Mouse (Mus musculus) thymus, adult 18-20 months (tissue): Measurements from ENCODE around the gene Rab14.

ENCODE experiments used
- DNase-seq, 2 experiments: peaks; one replicate each; pipeline ENCODE4 v3.0.0; 2022; ENCODE audit warnings: mixed read lengths in 2 of 2

The Rab14 gene

DNA sequence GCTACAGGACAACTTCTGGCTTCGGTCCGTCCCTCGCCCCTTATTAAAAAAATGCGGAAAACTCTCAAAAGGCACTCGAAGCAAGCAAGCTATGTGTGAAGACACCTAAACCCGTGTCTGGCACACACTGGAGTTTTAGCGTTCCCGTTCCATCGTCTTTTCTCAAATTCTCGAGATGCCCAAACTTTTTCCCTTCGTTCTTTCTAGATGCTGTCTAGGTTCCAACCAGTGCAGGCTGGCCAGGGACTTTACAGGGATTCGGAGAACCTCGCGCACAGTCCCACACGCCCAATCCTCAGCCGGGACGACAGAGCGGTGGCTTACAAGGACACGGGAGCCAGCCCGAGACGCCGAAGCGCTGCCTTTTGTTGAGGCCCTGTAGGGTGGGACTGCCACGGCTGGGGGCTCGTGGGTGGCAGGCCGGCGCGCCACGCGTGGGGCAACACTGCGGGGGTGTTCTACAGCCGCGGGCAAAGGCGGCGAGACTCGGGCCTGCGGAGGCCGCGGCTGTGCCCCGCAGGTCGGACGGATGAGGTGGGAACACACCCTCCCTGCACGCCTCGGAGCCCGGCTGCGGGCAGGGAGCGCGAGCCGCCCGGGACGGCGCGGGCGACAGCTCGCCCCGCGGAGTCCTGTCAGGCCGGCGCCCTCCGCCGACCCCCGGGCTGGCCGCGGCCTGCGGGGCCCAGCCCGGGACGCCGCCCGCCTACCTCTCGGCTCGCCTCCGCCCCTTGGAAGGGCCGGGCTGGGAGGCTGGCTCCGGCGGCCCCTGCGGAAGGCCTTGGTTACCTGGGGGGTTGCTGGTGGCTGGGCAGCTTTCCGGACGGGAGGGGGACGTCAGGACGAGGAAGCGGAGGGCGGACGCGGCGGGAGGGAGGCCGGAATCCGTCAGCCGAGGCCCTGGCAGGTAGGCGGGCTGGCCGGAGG is 686 bp downstream of the Rab14 start:
- peak; percentile 41 to 52 for DNase-seq

- no peak for DNase-seq
Measured at GRCm38 (mm10) chr2:35199541-35199940, 1.4 kb downstream of the Rab14 start.

DNA sequence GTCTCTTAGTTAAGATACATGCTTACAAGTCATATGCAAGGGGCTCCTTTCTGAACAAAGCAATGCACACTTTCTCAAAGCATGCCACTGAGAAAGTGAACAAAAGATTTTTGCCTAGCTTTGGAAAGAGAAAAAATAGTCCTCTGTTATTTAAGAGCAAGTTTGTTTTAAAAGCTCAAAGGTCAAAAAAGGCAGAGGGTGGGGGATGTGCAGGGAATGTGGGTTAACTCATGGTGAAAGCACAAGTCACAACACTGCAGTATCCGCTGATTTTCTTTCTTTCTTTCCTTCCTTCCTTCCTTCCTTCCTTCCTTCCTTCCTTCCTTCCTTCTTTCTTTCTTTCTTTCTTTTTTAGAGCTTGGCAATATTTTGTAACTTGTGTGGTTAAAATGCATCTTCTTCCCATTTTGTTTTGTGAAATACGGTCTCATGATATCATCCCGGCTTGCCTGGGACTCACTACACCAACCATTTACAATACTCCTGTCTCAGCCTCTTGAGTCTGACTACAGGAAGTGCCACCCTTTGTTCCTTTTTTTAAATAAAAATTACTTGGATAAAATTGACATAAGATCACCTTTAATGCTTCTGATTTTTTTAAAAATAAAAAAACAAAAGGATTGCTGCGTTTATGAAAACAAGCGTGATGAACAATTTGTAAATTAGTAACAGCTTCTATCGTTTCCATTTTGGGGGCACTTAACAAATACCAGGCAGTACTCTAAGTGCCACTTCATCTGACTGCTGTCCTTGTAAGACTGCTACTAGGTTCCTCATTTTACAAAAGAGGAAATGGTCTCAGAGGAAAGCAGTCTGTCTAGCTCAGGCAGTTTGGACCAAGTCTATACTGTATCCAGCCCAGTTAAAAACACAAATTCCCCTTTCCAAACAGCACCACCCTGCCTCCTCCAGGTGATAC is 5.0 kb downstream of the Rab14 start:
- DNase-seq, result no peak

DNA sequence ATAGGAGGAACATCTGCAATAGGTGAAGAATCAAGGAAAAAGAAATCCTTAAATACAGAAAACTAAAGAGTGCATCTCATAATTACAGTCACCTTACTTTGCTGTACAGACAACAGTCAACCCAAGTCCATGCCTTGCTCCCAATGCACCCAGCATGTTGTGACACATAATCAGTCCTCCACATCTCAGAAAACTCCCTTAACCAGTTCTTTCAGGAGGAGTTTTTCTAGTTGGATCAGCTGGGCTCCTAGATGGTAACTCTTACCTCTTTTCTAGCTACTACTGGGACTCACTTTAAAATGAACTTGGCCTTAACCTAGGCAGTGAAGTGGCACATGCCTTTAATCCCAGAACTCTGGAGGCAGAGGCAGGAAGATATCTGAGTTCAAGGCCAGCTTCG is 6.9 kb downstream of the Rab14 start:
- DNase-seq, result no peak

GRCm38 (mm10) chr2:35188929-35189328 is 12.0 kb downstream of the Rab14 start:
- DNase-seq, result no peak

- no peak for DNase-seq
Measured at GRCm38 (mm10) chr2:35183115-35183673, 17.7 kb downstream of the Rab14 start.

DNA sequence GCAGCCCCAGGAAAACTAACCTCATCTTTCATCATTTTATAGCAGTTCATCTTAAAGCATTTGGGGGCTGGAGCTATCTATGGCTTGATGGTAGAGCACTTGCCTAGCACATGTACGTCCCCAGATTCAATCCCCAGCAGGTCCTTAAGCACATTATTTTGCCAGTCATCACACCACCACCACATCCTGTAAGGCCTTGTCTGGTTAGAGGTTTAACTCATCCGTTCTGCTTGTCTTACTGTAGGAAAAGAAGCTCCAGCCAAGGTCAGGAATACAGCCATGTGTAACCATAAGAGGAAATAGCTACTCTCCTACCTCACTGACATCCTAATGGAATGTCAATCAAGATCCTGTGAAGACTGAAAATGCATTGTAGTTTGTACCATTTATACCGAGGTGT is 22.8 kb downstream of the Rab14 start:
- no peak for DNase-seq

DNA sequence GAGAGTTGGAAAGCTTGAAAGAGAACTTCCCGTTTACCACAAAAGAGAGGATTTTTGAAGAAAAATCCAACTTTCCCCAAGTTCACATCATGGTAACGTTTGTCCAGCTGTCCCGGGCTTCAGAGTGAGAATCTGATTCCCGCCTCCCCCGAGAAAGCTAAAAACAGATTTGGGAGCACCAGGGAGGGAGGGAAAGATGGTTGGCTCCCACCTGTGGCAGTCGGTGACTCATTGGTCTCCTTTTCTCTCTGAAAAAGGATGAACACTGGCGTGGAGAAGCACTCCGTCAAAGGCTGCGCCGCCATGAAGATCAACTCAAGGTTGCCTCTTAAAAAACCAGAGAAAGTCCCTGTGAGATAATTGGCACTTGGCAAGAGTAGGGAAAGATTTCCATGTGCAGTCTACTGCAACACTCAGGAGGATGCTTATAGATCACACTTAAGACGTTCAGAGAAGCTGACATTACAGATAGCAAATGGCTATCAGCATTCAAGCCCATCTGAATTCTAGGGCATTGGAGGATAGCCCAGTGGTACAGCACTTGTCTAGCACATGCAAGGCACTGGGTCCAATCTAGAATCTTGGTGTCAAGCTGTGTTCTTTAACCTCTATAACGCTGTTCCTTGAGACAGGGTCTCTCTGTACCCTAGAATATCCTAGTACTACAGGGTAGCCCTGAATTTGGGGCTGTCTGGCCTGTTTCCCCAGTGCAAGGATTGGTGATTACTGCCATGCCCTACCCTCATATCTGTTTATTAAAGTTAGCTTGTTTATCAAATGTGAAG is 25.4 kb downstream of the Rab14 start:
- DNase-seq, result no peak

DNA sequence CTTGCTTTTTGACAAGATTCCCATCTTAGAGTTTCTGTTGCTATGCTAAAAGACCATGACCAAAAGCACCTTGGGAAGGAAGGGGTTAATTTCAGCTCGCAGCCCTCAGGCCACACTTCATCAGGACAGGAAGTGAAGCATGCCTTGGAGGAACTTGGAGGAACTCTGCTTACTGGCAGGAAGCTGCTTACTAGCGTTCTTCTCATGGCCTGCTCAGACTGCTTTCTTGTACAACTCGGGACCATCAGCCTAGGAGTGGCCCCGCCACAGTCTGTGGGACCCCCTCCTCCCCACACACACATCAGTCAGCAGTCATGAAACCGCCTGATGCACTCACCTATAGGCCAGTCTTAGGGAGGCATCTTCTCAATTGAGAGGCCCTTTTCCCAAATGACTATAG is 26.8 kb downstream of the Rab14 start:
- DNase-seq, result no peak

GRCm38 (mm10) chr2:35173666-35174065 is 27.3 kb downstream of the Rab14 start:
- no peak for DNase-seq

- DNase-seq, result no peak
Measured at GRCm38 (mm10) chr2:35172246-35172645, 28.7 kb downstream of the Rab14 start.

- DNase-seq, result no peak
Measured at GRCm38 (mm10) chr2:35171341-35171861, 29.5 kb downstream of the Rab14 start.

DNA sequence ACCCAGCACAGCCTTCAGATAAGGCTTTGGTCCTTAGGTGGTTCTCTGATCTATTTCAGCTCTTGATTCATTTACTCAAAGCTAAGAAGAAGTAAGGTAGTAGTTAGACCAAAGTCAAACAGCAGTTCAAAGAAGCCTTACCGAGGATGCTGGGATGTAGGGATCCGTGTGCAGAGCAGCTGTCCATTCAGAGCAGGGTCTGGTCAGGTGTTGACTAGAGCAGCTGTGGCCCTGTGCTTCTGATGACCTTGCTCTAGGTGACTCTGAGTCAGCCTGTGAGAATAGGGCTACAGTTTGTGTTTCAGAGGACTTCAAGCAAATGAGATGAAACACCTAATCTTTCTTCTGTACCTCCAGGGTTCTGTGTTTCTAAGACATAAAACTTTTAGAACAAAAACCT is 31.5 kb downstream of the Rab14 start:
- no peak for DNase-seq

DNA sequence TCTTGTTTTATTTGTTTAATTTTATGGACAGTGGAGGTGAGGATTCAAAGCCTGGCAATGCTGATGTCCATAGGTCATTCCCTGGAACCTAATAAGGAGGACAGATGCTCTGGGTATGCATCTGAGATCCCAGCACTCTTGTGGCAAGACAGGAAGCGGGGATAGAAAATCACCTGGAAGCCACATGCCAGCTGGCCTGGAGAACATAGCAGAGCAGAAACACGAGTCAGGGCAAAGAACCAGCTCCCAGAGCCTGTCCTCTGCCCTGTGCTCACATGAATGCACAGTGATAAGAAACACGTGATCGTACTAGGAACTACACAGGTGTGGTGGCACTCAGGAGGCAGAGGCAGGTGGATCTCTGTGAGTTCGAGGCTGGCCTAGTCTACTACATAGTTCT is 34.1 kb downstream of the Rab14 start:
- no peak for DNase-seq

DNA sequence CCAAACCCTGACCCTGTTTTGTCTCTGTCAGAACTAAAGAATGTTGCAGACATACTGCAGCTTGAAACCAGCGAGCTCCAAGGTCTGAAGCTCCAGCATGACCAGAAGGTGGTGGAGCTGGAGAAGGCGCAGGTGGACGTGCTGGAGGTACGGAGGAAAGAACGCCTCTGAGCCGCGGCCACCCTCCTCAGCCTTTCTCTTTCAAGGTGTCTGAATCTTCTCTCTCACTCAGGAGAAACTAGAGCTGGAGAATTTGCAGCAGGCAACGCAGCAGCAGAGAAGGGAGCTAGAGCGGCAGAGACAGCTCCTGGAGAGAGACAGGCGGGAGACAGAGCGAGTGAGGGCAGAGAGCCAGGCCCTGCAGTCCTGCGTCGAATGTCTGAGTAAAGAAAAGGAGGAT is 35.5 kb downstream of the Rab14 start:
- no peak for DNase-seq

DNA sequence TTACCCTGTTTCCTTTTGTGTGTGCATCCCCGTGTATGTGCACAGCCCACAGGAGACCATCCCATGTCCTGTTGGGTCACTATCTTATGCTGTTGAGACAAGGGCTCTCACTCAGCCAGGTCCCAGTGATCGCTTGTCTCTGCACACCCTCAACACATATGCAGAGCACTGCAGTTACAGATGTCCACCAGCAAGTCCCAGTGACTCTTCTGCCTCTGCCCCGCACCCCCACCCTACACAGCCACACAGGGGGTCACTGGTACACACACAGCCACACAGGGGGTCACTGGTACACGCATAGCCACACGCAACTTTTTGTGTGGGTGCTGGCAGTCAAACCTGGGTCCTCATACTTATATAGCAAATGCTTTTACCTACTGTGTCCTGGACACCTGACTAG is 37.5 kb downstream of the Rab14 start:
- no peak for DNase-seq

- DNase-seq, result no peak
Measured at GRCm38 (mm10) chr2:35161846-35162488, 39.0 kb downstream of the Rab14 start.

DNA sequence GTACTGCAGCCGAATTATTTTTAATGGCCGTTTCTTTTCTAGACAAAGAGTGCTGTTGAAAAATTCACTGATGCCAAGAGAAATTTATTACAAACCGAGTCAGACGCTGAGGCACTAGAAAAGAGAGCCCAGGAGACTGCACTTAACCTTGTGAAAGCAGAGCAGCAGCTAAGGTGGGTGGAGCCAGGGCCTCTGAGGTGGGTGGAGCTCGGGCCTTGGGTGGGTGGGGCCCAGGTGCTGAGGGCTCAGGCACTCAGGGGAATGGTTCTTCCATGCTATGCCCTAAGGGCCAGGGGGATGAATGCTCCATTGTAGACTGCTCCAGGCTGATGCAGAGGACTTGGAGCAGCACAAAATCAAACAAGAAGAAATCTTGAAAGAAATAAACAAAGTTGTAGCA is 40.7 kb downstream of the Rab14 start:
- DNase-seq, result no peak

GRCm38 (mm10) chr2:35158358-35158757 is 42.6 kb downstream of the Rab14 start:
- DNase-seq, result no peak

DNA sequence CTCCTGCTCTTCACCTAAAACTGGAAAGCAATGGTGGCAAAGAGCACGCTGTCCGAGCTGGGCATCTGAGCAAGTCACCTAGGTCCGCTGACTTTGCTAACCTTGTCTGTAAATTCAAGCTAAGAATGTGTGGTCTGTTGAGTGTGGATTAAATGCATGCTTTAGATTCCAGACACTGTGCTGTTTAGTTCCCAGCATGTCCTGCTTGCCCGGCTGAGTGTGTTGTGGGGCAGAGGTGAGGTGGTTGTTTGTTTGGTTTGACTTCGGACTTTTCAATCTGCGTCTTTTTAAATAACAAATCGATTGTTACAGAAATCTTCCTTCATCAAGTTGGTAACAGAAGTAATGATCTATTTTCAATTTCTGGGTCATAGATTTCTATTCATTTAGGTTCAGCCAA is 43.1 kb downstream of the Rab14 start:
- DNase-seq, result no peak

DNA sequence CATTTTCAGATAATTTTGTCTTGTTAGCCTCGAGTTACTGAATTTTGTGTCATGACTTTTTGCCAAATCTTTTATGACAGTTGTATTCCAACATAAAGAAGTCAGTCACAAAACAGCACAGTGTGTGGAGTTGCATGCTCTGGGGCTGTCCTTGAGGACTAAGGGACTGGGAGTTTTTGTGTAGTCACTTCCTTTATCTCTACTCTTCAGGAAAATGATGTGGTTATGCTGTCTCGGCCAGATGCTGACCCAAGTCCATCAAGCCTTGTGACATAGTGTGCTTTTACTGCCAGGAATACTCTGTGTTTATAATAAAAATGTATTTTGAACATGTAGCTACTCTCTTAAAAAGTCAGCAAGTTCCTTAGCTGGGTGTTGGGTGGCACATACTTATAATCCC is 43.9 kb downstream of the Rab14 start:
- DNase-seq, result no peak
